Mouse (Mus musculus): ENCODE measurements around the gene Pqbp1. TPM values are rescaled to one million over a fixed set of nuclear protein-coding genes. Genes with fewer than 3 reads are reported as not detected.

The Pqbp1 gene
- total and polyA plus RNA-seq, 3 experiments = 102 to 144 (median 120) TPM

DNA sequence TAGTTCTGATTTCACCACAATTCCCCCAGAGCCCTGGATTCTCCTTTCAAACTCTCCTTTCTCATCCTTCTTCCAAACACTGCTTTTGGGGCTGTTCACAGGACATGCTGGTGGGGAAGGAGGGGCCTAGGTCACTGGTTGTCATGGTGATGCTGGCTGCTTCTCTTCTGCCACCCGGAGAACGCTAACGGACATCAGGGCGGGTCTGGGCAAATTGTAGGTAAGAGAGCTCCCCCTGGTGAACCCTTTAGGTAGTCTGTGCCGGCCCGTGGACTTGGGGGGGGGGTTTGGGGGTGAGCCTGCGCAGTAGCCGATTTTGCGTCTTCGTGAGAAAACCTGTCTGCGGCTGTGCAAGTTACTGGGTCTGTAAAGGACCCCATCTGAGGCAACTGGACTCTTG, 19.2 kb downstream of the Pqbp1 start:
- DNase-seq = peak; percentile 73

DNA sequence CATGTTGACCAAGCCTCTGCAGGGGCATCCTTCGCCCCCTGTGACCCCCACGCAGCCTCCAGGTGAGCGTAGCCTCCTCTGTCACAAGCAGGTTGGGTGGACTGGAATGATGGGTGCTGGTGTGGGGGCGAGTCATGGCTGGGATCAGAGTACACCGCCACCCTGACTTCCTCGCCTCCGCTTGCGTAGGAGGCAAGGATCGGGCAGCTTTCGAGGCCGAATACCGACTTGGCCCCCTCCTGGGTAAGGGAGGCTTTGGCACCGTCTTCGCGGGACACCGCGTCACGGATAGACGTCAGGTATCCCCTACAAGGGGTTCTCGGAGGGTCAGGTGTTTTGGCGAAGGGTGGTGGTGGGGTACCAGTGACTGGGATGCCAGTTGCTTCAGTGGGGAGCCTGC, 20.6 kb downstream of the Pqbp1 start:
- peak; percentile 33 for DNase-seq

DNA sequence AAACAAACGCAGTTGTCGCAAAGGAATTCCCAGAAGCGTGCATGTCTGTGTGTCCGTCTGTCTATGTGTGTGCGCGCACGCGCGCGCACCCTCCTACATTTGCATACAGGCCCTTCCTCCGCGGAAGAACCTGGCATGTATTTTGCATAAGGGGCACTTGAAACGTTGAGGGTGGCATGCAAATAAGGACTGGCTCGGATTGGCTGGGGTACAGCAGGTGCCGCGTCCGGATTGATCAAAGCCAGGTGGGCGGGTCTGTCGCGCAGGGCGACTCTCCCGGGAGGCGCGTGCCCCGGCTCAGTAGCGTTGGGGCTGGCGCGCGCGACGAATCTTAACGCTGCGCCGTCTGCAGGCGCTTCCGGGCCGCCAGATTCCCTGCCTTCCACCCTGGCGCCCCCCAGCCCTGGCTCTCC, 21.1 kb downstream of the Pqbp1 start, which contains the start of gene Pim2:
Gene Pim2, plus strand, starts transcription at position 256 of the 413 bp plus-strand sequence.
- DNase-seq = peak; percentile 90

DNA sequence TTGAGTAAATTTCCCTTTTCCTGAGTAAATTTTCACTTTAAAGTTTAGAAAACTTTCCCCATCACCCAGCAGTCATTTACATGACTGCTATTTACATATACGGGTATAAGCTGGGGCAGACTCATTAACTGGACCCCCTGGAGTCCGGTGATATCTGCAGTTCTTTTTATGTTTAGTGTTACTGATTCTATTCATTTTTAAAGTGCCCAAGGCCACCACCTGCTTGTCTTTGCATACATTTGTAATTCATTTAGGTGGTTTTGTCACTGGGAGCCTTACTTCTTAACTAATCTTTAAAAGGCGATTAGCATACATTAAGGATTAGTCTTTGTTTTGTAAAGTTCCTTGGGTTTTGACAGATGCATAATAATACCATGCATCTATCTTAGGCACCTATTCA, 29.2 kb downstream of the Pqbp1 start:
- no peak for DNase-seq

DNA sequence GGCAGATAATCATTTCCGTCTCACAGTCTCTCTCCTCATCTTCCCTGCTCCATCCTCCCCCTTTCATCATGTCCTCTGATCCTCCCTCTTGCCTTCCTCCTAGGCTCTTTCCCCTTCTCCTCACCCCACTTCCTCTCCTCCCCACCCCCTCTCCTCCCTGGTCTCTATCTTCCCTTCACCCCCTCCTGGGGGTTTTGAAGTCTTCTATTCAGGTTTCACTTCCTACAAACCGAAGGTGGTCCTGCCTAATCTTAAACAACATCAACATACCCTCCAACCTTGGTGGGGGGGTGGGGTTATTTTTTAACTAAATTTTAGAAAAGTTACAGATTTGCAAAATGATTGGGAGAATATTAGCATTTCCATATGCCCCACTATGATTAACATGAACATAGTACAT, 30.6 kb downstream of the Pqbp1 start:
- DNase-seq = no peak

DNA sequence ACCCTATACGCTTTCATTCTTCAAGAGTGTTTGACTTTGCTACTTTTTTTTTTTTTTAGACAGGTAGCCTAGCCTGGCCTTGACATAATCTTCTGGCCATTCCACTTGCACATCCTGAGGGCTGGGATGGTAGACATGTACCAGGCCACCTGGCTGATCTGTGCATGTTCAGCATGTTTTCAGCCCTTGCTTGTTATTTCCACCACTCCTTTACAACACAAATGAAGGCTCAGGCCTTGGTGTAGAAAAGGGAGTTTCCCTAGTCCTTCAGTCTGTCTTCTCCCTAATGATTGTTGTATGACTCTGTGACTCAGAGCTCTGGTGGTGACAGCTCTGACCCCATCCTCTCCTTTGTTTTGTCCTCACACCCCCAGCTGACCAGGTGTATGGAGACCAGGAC, 31.9 kb downstream of the Pqbp1 start:
- DNase-seq = no peak

DNA sequence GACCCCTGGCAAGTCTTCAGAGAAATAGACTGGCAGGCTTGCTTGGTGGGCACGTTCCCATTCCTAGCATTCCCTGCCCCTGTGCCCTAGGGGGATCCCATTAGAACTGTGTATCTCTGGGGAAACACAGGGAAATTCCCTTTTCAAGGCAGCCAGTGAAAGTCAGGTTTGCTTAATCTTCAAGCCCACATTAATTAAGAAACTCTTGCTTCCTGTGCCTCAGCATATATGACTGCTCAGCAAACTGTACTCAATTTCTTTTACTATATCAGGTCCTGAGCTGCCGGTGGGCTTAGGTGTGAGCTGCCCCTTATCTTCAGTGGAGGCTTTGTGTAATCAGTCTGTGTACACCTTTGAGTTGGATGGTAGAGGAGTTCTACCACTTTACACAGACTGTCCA, 33.3 kb downstream of the Pqbp1 start:
- no peak for DNase-seq

DNA sequence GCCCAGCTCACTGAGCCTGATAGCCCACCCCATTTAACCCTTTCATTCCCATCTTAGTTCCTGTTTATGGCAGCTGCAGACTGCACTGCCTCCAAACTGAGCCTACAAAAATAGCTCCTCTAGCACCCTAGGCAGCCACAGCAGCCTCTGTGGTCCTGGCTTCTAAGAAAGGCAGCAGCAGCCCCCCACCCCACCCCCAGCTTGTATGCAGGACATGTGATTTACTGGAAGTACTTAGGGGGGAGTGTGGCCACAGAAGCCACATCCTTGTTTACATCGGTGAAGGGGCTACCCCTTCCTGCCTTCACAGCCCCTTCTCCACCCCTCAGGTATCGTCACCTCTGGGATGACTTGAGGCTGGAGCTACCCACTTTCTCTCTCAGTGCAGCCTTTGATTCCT, 33.7 kb downstream of the Pqbp1 start:
- no peak for DNase-seq

DNA sequence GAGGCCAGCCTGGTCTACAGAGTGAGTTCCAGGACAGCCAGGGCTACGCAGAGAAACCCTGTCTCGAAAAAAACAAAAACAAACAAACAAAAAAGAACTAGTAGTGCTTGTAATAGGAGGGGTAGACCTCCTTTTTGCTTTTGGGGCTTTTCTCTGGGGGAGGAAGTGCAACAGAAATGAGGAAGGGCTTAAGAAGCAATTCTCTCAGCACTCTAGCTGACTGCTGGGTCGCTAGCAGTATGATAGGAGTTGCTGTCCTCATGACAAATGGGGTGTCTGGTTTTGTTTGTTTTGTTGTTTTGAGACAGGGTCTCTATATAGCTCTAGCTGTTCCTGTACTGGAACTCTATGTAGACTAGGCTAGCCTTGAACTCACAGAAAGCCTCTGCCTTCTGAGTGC, 34.5 kb downstream of the Pqbp1 start:
- DNase-seq = no peak

DNA sequence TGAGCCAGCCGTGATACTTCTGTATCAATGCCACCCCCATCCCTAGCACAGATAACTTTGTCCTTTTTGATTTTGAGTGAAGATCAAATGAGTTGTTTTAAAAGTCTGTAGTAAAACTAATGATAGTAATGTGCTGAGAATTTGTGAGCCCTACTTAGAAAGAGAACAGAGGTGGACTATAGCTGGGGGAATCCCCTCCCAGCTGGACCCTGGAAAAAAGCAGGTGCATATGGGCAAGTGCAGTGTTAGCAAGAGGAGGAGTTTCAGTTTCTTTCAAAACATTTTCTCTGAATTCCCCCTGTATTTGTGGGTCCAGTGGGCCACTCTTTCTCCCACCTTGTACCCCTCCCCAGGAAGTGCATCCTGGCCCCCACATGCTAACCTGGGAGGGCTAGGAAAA, 35.9 kb downstream of the Pqbp1 start:
- no peak for DNase-seq

DNA sequence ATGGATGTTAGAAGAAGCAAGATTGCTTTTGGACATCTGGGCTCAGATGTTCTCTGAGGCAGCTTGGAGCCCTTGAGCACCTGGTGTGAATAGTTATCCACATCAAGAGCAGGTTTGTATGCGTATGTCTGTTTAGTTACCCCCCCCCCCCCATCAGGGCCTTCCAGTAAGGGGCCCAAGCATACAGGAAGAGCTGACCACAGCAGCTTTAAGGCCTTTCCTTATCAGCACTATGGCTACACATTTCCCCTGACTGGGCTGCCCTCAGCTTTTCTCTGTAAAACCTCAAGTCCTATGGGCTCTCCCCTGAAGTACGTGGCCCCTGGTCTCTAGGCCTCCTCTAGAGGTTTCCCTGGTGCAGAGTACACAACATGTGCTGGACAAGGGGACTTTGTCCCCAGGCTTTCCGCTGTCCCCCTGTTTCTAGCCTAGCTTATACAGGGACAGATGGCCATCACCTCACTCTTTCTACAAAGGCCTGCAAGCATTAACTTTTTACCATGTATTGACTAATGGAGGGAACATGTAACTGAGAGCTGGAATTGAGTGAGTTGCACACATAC, 39.8 kb downstream of the Pqbp1 start:
- DNase-seq = no peak

DNA sequence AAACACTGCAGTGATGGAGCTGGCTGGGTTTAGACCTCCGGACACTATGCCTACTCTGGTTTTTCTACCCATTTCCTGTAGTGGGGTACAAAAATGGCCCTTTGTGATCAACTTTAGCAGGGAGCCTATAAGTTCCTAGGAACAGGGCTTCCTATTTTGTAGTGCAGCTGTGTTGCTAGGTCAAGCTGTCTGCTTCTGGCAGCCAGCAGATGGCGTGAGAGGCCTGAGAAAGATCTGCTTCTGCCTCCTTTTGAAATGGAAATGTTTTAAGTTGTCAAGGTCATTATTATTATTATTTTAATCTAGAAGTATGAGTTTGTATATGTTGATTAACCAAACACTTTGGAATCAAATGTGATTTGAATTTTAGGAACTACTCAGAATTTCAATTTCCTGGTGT, 44.5 kb downstream of the Pqbp1 start:
- peak; percentile 25 for DNase-seq

DNA sequence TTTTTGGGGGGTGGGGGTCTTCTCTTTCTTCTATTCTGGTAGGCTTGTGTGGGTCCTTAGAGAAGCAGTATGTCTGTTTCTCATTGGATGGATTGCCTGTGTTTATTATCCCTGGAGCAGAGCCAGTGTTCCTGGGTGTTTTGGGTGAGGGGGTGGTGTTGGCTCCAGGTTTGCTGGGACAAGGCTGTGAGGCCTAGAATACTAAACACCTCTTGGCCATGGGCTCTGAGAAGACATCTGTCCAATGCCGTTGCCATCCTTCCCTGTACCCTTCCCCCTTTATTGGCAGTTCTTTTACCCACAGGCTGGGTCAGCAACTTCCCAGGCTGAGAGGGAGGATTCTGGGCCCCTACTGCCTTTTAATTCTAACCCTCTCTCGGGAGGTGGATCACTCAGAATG, 51.2 kb downstream of the Pqbp1 start:
- DNase-seq = no peak

Other genes with a start within 250 kb of the Pqbp1 start
- gene Prickle3, start 242.0 kb downstream of the Pqbp1 start, total RNA-seq (2021) = 10 to 100 TPM in 1 of 2 experiments, 1 to 10 TPM in 1; 10.0 to 12.3 TPM
- gene Prickle3, start 242.0 kb downstream of the Pqbp1 start, polyA plus RNA-seq (2012; rRNA removed) = 46.0 and 46.4 TPM in 2 replicates
- 10 to 100 TPM; 72.7 to 93.7 TPM for gene Plp2, start 227.9 kb downstream of the Pqbp1 start, total RNA-seq (2021)
- 87.0 and 88.3 TPM in 2 replicates for gene Plp2, start 227.9 kb downstream of the Pqbp1 start, polyA plus RNA-seq (2012; rRNA removed)
- under 1 TPM; 0.35 to 0.76 TPM for gene Magix, start 218.0 kb downstream of the Pqbp1 start, total RNA-seq (2021)
- 0.77 and 2.5 TPM in 2 replicates for gene Magix, start 218.0 kb downstream of the Pqbp1 start, polyA plus RNA-seq (2012; rRNA removed)
- gene Gpkow, start 202.1 kb downstream of the Pqbp1 start, total RNA-seq (2021) = 10 to 100 TPM; 55.7 to 58.4 TPM
- gene Gpkow, start 202.1 kb downstream of the Pqbp1 start, polyA plus RNA-seq (2012; rRNA removed) = 4.2 and 5.4 TPM in 2 replicates
- gene Wdr45, start 184.9 kb downstream of the Pqbp1 start, total RNA-seq (2021) = 10 to 100 TPM; 63.7 to 68.0 TPM
- gene Wdr45, start 184.9 kb downstream of the Pqbp1 start, polyA plus RNA-seq (2012; rRNA removed) = 51.1 and 51.5 TPM in 2 replicates
- gene Gm45208, start 177.0 kb downstream of the Pqbp1 start, total RNA-seq (2021) = not detected
- 1.1 and 6.2 TPM in 2 replicates for gene Gm45208, start 177.0 kb downstream of the Pqbp1 start, polyA plus RNA-seq (2012; rRNA removed)
- 10 to 100 TPM; 12.9 to 17.9 TPM for gene Praf2, start 170.8 kb downstream of the Pqbp1 start, total RNA-seq (2021)
- gene Praf2, start 170.8 kb downstream of the Pqbp1 start, polyA plus RNA-seq (2012; rRNA removed) = 37.3 and 55.0 TPM in 2 replicates
- gene Ccdc120, start 148.4 kb downstream of the Pqbp1 start, total RNA-seq (2021) = 1 to 10 TPM; 2.9 to 3.7 TPM
- 11.6 and 12.8 TPM in 2 replicates for gene Ccdc120, start 148.4 kb downstream of the Pqbp1 start, polyA plus RNA-seq (2012; rRNA removed)
- 10 to 100 TPM; 45.4 to 59.2 TPM for gene Tfe3, start 136.7 kb downstream of the Pqbp1 start, total RNA-seq (2021)
- 40.7 and 41.3 TPM in 2 replicates for gene Tfe3, start 136.7 kb downstream of the Pqbp1 start, polyA plus RNA-seq (2012; rRNA removed)
- 10 to 100 TPM; 44.7 to 47.8 TPM for gene Gripap1, start 109.5 kb downstream of the Pqbp1 start, total RNA-seq (2021)
- 18.3 and 19.5 TPM in 2 replicates for gene Gripap1, start 109.5 kb downstream of the Pqbp1 start, polyA plus RNA-seq (2012; rRNA removed)
- under 1 TPM; 0.86 to 0.92 TPM for gene Kcnd1, start 77.0 kb downstream of the Pqbp1 start, total RNA-seq (2021)
- gene Kcnd1, start 77.0 kb downstream of the Pqbp1 start, polyA plus RNA-seq (2012; rRNA removed) = 1.1 and 1.2 TPM in 2 replicates
- 10 to 100 TPM; 53.9 to 65.8 TPM for gene Otud5, start 57.9 kb downstream of the Pqbp1 start, total RNA-seq (2021)
- gene Otud5, start 57.9 kb downstream of the Pqbp1 start, polyA plus RNA-seq (2012; rRNA removed) = 34.5 and 51.6 TPM in 2 replicates
- gene Pim2, start 21.0 kb downstream of the Pqbp1 start, total RNA-seq (2021) = 10 to 100 TPM in 1 of 2 experiments, 1 to 10 TPM in 1; 7.3 to 12.6 TPM
- 23.0 and 23.7 TPM in 2 replicates for gene Pim2, start 21.0 kb downstream of the Pqbp1 start, polyA plus RNA-seq (2012; rRNA removed)
- 10 to 100 TPM; 39.6 to 75.3 TPM for gene Slc35a2, start 15.2 kb downstream of the Pqbp1 start, total RNA-seq (2021)
- 158 and 186 TPM in 2 replicates for gene Slc35a2, start 15.2 kb downstream of the Pqbp1 start, polyA plus RNA-seq (2012; rRNA removed)
- 100 to 1,000 TPM; 102 to 113 TPM for gene Timm17b, start 88 bp upstream of the Pqbp1 start, total RNA-seq (2021)
- gene Timm17b, start 88 bp upstream of the Pqbp1 start, polyA plus RNA-seq (2012; rRNA removed) = 79.3 and 93.5 TPM in 2 replicates
- not detected for gene Gm10491, start 8.6 kb upstream of the Pqbp1 start, total RNA-seq (2021)
- gene Gm10491, start 8.6 kb upstream of the Pqbp1 start, polyA plus RNA-seq (2012; rRNA removed) = not detected in 2 replicates
- gene Gm10490, start 10.3 kb upstream of the Pqbp1 start, total RNA-seq (2021) = not detected
- gene Gm10490, start 10.3 kb upstream of the Pqbp1 start, polyA plus RNA-seq (2012; rRNA removed) = not detected in 2 replicates
- gene Pcsk1n, start 20.6 kb upstream of the Pqbp1 start, total RNA-seq (2021) = 10 to 100 TPM; 34.7 to 59.2 TPM
- gene Pcsk1n, start 20.6 kb upstream of the Pqbp1 start, polyA plus RNA-seq (2012; rRNA removed) = 223 and 268 TPM in 2 replicates
- not detected for gene Eras, start 29.3 kb upstream of the Pqbp1 start, total RNA-seq (2021)
- gene Eras, start 29.3 kb upstream of the Pqbp1 start, polyA plus RNA-seq (2012; rRNA removed) = not detected in 2 replicates
- 10 to 100 TPM; 13.3 to 16.1 TPM for gene Hdac6, start 48.6 kb upstream of the Pqbp1 start, total RNA-seq (2021)
- 23.2 and 25.2 TPM in 2 replicates for gene Hdac6, start 48.6 kb upstream of the Pqbp1 start, polyA plus RNA-seq (2012; rRNA removed)
- gene Gata1, start 78.8 kb upstream of the Pqbp1 start, total RNA-seq (2021) = under 1 TPM in 1 of 2 experiments, not detected in 1; 0.48 TPM
- gene Gata1, start 78.8 kb upstream of the Pqbp1 start, polyA plus RNA-seq (2012; rRNA removed) = 0.12 and 1.7 TPM in 2 replicates
- gene Glod5, start 119.2 kb upstream of the Pqbp1 start, total RNA-seq (2021) = not detected
- not detected in 2 replicates for gene Glod5, start 119.2 kb upstream of the Pqbp1 start, polyA plus RNA-seq (2012; rRNA removed)
- gene Suv39h1, start 175.5 kb upstream of the Pqbp1 start, total RNA-seq (2021) = 10 to 100 TPM in 1 of 2 experiments, 1 to 10 TPM in 1; 9.1 to 11.2 TPM
- gene Suv39h1, start 175.5 kb upstream of the Pqbp1 start, polyA plus RNA-seq (2012; rRNA removed) = 4.9 and 5.5 TPM in 2 replicates
- gene Was, start 191.2 kb upstream of the Pqbp1 start, total RNA-seq (2021) = 1 to 10 TPM; 2.4 to 3.2 TPM
- gene Was, start 191.2 kb upstream of the Pqbp1 start, polyA plus RNA-seq (2012; rRNA removed) = 2.1 and 2.5 TPM in 2 replicates
- 10 to 100 TPM; 52.4 to 57.7 TPM for gene Wdr13, start 233.6 kb upstream of the Pqbp1 start, total RNA-seq (2021)
- gene Wdr13, start 233.6 kb upstream of the Pqbp1 start, polyA plus RNA-seq (2012; rRNA removed) = 213 and 220 TPM in 2 replicates
- 100 to 1,000 TPM in 1 of 2 experiments, 10 to 100 TPM in 1; 54.5 to 106 TPM for gene Rbm3, start 246.6 kb upstream of the Pqbp1 start, total RNA-seq (2021)
- 28.5 and 30.7 TPM in 2 replicates for gene Rbm3, start 246.6 kb upstream of the Pqbp1 start, polyA plus RNA-seq (2012; rRNA removed)